Mouse (Mus musculus) MN1 (cell line): ENCODE data around the gene Tbc1d22b.

Experiments used
- DNase-seq: peaks from one replicate; pipeline ENCODE4 v3.0.0-alpha.2; 2016; ENCODE audit warnings: low spot score

The Tbc1d22b gene

GRCm38 (mm10) chr17:29541419-29541818, 8.2 kb upstream of the Tbc1d22b start:
- peak; percentile 66 for DNase-seq

GRCm38 (mm10) chr17:29542831-29543690, 6.5 kb upstream of the Tbc1d22b start:
- DNase-seq, result no peak

GRCm38 (mm10) chr17:29544064-29544463, 5.5 kb upstream of the Tbc1d22b start:
- DNase-seq, result no peak

- DNase-seq, result no peak
These were observed 4.3 kb upstream of the Tbc1d22b start for GRCm38 (mm10) chr17:29545241-29545640.

GRCm38 (mm10) chr17:29548494-29548893, 1.1 kb upstream of the Tbc1d22b start:
- no peak for DNase-seq

- DNase-seq, result peak; percentile 30
These were observed 591 bp upstream of the Tbc1d22b start for GRCm38 (mm10) chr17:29548994-29549393.

- no peak for DNase-seq
These were observed 1.4 kb downstream of the Tbc1d22b start for GRCm38 (mm10) chr17:29551019-29551418.

- DNase-seq, result no peak
These were observed 2.7 kb downstream of the Tbc1d22b start, which contains the start of gene Tmem217 for GRCm38 (mm10) chr17:29552162-29552732. Gene Tmem217 (minus strand): TSS chr17:29552385.

GRCm38 (mm10) chr17:29554176-29554575, 4.6 kb downstream of the Tbc1d22b start:
- no peak for DNase-seq

- DNase-seq, result no peak
These were observed 6.9 kb downstream of the Tbc1d22b start for GRCm38 (mm10) chr17:29556456-29556855.

GRCm38 (mm10) chr17:29556893-29557292, 7.3 kb downstream of the Tbc1d22b start:
- DNase-seq, result no peak

GRCm38 (mm10) chr17:29558476-29558875, 8.9 kb downstream of the Tbc1d22b start:
- no peak for DNase-seq

GRCm38 (mm10) chr17:29565521-29565920, 15.9 kb downstream of the Tbc1d22b start:
- DNase-seq, result no peak

- DNase-seq, result no peak
These were observed 18.9 kb downstream of the Tbc1d22b start for GRCm38 (mm10) chr17:29568435-29568834.

- DNase-seq, result no peak
These were observed 20.2 kb downstream of the Tbc1d22b start for GRCm38 (mm10) chr17:29569831-29570230.

GRCm38 (mm10) chr17:29579579-29580126, 30.1 kb downstream of the Tbc1d22b start:
- DNase-seq, result no peak

- no peak for DNase-seq
These were observed 34.0 kb downstream of the Tbc1d22b start for GRCm38 (mm10) chr17:29583569-29583968.

- DNase-seq, result no peak
These were observed 34.7 kb downstream of the Tbc1d22b start for GRCm38 (mm10) chr17:29584306-29584705.

GRCm38 (mm10) chr17:29584737-29585136, 35.2 kb downstream of the Tbc1d22b start:
- DNase-seq, result no peak

- no peak for DNase-seq
These were observed 35.9 kb downstream of the Tbc1d22b start for GRCm38 (mm10) chr17:29585446-29585845.

GRCm38 (mm10) chr17:29586921-29587320, 37.3 kb downstream of the Tbc1d22b start:
- DNase-seq, result no peak

GRCm38 (mm10) chr17:29589221-29589898, 39.8 kb downstream of the Tbc1d22b start:
- DNase-seq, result no peak
